Mouse (Mus musculus) frontal cortex, postnatal 25 days (tissue): Measurements from ENCODE around the gene Thbs2.

Source experiments
- DNase-seq, 2 experiments: peaks; one replicate each; pipeline ENCODE4 v3.0.0; 2022; ENCODE audit warnings: low spot score in 2 of 2

The Thbs2 gene

GRCm38 (mm10) chr17:14693994-14694374 lies at the start of gene Thbs2:
Gene Thbs2 (minus strand): TSS chr17:14694235.
- no peak for DNase-seq

GRCm38 (mm10) chr17:14735493-14736004 lies 41.5 kb upstream of the Thbs2 start:
- DNase-seq, result no peak

GRCm38 (mm10) chr17:14734380-14734779 lies 40.3 kb upstream of the Thbs2 start:
- no peak for DNase-seq

- no peak for DNase-seq
Observed at GRCm38 (mm10) chr17:14733941-14734340, 39.9 kb upstream of the Thbs2 start.

GRCm38 (mm10) chr17:14733027-14733426 lies 39.0 kb upstream of the Thbs2 start:
- DNase-seq, result no peak

- no peak for DNase-seq
Observed at GRCm38 (mm10) chr17:14730629-14731028, 36.6 kb upstream of the Thbs2 start.

DNA sequence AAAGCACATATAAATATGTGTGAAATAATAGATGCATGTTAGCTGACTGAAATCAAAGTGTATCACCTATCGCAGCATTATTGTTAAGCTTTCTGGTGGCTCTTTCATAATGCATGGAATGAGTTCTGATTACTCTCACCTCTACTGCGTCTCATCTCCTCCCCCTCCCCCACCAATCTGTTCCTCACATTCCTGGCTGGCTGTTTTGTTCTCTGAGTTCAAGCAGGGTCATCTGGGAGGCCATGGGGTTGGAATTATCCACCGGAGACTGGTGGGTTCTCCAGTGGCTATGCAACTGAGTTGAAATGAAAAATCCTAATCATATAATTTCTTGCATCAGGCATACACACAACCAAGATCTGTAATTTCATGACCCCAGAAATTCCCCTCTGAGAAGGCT lies 33.4 kb upstream of the Thbs2 start:
- DNase-seq, result no peak

DNA sequence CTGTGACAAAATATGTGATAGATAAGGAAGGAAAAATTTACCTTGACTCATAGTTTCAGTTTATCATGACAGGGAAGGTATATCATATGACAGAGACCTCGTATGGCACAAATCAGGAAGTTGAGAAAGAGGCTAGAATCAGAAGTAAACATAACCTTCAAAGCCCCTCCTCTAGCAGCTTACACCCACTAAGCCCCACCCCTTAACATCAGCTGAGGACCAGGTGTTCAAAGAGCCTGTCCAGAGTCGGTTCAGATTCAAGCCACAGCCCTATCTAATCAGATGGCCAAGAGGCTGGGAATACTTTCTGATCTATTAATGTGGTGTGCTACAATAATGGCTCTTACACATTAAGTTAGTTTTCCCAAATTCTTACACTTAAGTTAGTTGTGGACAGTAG lies 30.8 kb upstream of the Thbs2 start:
- DNase-seq, result no peak

DNA sequence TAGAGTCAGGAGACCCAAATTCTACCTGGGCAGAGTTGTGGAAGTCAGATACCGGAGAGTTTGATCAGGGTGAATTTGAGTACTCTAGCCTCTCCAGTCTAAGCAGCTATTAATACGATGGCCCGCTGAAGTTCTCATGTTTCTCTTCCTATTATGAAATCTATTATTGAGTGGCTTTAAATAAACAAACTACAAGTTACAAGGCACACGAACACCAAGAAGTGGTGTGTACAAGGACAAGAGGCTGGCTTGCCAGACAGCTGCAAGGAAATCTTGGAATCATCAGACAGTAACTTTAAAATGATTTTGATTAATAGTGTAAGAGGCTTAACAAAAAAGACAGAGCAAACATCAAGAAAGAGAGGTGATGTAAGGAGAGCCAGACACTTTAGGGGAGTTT lies 27.3 kb upstream of the Thbs2 start:
- no peak for DNase-seq

DNA sequence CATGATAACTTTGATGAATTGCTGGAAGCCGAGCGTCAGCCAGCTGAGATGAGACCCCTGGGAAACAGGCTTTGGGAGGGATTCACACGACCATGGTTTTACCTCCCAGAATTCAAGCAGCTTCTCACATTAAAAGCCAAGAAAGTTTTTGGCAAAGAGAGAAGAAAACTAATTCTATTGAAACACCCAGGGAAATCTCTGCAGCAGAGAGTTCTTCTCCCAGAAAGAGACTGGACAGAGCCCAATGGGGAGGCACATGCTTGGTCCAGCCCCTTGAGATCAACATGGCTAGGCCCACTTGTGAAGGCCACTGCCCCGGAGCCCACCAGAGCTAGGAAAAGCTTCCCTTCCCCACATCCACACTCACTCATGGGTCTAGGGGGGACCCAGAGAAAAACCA lies 26.9 kb upstream of the Thbs2 start:
- no peak for DNase-seq

- no peak for DNase-seq
Observed at GRCm38 (mm10) chr17:14720227-14720626, 26.2 kb upstream of the Thbs2 start.

- DNase-seq, result no peak
Observed at GRCm38 (mm10) chr17:14718801-14719200, 24.8 kb upstream of the Thbs2 start.

DNA sequence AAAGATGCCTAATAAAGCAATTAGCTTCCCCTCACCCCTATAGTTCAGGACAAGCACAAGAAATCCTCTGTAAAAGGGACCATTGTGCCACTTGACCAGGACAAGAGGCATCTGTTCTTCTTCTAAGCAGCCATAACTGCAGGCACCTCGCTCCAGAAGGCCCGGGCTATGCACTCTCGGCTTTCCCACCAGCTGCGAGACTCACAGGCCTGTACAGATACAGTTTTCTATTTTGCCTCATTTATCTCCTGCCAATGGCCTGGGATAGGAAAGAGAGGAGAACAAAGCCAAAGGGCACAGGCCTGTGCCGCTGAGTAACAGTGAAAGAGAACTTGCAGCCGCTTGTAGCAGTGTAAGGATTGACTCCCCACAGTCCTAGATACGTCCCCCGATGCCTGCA lies 20.7 kb upstream of the Thbs2 start:
- no peak for DNase-seq

- no peak for DNase-seq
Observed at GRCm38 (mm10) chr17:14714374-14714773, 20.3 kb upstream of the Thbs2 start.

DNA sequence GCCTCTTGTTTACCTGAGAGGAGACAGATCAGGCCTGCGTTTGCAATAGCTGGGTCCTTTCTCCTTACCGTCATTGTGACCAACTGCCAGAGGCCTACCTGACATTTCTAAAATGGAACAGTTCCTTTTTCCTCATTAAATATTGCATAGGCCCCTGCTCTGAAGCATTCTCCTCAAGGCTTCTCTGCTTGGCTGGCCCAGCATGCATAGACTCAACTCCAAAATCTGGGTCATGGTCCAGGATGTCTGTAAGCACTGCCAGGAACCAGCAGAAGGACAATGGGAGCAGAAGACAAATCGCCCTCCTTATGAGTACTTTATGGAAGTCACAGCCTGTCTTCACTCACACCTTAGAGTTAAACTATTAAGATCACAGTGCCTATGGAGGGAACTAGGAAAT lies 17.7 kb upstream of the Thbs2 start:
- DNase-seq, result no peak

DNA sequence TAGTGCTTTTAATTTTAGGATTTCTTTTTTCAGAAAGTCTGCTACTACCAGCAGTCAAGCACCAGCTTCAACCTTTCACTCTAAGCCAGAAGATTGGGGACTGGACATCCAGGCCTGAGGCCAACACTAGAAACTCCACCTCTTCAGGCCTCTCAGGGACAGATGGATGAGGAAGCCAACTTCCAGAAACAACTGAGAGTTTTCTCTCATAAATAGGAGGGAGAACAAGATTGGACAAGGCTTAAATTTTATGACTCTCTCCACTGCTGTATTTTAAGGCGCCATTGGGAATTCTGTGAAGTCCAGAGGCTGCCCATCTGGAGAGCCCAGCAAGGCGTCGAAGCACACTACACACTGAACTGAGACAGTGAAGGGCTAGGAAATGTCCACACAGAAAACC lies 17.0 kb upstream of the Thbs2 start:
- DNase-seq, result no peak

- DNase-seq, result no peak
Observed at GRCm38 (mm10) chr17:14706066-14706465, 12.0 kb upstream of the Thbs2 start.

DNA sequence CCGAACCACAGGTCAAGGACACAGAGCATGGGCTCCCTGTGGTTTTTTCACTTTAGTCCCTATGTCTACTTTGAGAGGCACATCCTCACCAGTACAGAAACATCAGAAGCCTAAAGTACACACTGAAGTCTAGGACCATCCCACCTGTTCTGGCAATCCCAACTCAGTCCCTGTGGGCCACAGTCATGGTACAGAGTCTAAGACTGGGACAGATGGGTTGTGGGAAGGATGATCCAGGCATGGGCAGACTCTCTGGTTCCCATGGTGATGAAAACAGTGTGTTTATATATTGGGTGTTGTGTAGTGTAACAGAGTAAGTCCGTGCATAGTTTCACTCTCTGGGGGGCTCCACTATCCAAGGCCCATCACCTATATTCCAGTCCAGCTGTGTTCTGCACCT lies 11.4 kb upstream of the Thbs2 start:
- no peak for DNase-seq

- DNase-seq, result no peak
Observed at GRCm38 (mm10) chr17:14703771-14704170, 9.7 kb upstream of the Thbs2 start.

DNA sequence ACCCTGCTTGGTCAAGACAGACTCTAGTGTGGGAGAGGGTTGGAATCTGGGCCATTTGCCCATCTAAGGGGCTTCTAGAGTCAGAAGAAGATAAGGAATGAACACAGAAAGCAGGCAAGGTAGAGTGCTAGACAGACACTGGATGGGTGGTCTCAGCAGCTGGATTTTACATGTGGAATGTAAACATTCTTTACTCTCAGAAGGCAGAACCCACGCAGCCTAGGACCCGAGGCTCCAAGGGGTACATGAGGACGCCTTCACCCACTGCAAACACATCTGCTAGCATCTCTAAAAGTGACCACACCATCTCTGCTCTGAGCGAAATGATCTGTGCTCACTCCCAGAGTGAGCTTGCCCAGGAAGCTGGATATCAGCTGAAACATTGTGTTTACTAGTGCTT lies 9.2 kb upstream of the Thbs2 start:
- no peak for DNase-seq

DNA sequence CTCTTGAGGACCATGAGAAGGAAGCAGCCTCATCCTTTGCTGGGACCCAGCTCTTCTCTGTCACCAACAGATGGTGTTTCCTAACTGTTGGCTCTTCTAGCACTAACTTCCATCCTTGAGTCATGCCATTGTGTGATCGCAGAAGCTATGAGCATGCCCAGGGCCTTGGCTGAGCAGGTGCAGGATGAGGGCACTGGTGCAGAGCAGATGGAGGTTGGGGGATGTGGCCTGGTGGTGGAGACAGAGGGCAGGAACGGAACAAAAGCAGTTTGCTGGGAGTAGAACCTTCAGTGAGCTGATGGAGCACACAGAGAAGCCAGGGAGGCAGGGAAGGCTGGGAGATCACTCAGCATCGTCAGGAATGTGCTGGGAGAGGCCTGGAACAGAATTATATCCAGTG lies 8.7 kb upstream of the Thbs2 start:
- no peak for DNase-seq

- no peak for DNase-seq
Observed at GRCm38 (mm10) chr17:14701891-14702290, 7.9 kb upstream of the Thbs2 start.

DNA sequence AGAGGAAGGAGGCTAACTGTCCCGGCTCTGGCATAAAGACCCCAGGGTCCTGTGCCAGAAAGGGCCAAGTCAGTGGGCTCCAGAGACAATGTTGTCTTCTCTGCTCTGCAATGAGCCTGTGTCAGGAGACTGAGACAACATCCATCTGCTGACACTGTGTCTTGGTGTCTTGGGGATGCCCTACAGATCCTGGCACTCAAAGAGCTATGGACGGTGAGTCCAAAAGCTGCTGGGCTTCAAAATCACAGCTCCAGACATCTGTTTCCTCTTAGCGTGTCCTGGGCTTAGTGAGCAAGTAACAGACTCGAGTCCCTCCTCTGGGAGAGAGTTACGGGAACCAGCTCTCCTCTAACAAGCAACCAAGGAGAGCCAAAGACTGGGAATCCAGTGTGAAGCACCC lies 6.2 kb upstream of the Thbs2 start:
- no peak for DNase-seq

- no peak for DNase-seq
Observed at GRCm38 (mm10) chr17:14698188-14698587, 4.2 kb upstream of the Thbs2 start.

GRCm38 (mm10) chr17:14697096-14697495 lies 3.1 kb upstream of the Thbs2 start:
- no peak for DNase-seq
